Mouse (Mus musculus) bone marrow macrophage, adult 2 months (primary cell): ENCODE measurements around the gene Dlx3.

ENCODE experiments used
- CTCF ChIP-seq: IDR thresholded peaks from 2 replicates; pipeline ENCODE4 v1.5.1; 2012; ENCODE audit warnings: low read depth, mild to moderate bottlenecking, low read length, moderate library complexity
- POLR2A ChIP-seq: IDR thresholded peaks from 2 replicates; pipeline ENCODE4 v1.6.1; 2012; ENCODE audit warnings: mild to moderate bottlenecking, low read depth, low read length, borderline replicate concordance

GRCm38 (mm10) chr11:95086229-95086628, 33.7 kb upstream of the Dlx3 start:
- TF ChIP-seq POLR2A (no peak), CTCF (no peak)
